Mouse (Mus musculus): Measurements from ENCODE around the gene Gzmc.
A peak's percentile ranks its signal among the peaks of the same experiment; 100 is the strongest.
"Not testable (repeated sequence)": the region's sequence is repeated elsewhere in the genome, so short reads cannot be mapped to it uniquely, and the experiment has no call there.

Gzmc gene

DNA sequence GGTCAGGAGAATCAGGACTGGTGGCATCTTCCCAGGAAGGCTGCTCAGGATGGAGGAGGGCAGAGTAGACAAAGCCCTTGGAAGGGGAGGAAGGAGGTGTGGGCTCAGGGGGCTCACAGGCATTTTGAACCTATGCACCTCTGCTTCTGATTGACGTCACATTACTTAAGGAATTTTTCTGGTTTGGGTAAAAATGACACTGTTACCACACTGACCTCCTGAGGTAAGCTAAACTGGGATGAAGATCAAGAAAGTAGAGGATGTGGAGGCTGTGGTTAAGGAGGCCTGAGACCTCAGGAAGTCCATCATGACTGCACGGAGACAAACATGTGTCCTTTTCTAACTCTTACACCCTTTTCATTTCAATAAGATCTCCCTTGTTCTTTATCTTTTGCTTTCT, at the start of gene Gzmc:
Gene Gzmc (minus strand): TSS at position 101 of the 400 bp plus-strand sequence.
- DNase-seq (ENCODE audit: low spot score in 2 of 2) = no peak

- DNase-seq (ENCODE audit: low spot score in 2 of 2) = no peak
Observed at GRCm38 (mm10) chr14:56283816-56284215, 49.4 kb upstream of the Gzmc start.

DNA sequence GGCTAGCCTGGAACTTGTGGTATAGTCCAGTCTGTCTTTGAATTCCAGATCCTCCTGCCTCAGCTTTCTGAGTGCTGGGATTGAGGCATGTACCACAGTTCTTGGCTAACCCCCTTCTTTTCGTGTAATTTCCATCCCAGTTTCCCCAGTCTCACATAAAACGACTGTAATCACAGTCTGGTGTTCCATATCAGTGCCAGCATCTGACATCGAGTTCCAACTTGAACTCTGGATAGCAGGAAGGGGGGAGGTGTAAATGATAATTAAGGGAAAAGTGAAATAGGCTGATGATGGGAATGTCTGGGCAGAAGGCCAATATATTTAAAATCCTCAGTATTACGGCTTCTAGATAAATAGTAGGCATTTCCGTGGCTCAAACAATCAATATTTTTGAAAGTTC, 46.6 kb upstream of the Gzmc start:
- no peak for DNase-seq (ENCODE audit: low spot score in 2 of 2)

DNA sequence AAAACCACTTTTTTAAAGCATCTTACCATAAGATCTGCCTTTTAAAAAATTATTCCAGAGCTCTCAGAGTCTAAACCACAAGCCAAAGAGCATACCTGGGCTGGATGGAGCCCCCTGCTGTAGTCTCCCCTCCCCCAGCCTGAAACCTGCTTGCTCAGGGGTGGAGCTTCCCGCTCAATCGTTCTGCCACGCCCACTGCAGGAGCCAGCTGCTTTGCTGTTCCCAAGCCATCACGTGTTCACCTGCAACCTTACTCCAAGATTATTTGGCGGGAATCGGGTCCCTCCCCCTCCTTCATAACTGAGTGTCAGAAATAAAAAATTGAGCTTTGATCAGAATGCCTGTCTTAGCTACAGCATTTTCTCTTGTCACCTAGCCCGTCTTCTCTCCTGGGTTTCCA, 44.2 kb upstream of the Gzmc start:
- not testable (repeated sequence) for DNase-seq (ENCODE audit: low spot score in 2 of 2)

DNA sequence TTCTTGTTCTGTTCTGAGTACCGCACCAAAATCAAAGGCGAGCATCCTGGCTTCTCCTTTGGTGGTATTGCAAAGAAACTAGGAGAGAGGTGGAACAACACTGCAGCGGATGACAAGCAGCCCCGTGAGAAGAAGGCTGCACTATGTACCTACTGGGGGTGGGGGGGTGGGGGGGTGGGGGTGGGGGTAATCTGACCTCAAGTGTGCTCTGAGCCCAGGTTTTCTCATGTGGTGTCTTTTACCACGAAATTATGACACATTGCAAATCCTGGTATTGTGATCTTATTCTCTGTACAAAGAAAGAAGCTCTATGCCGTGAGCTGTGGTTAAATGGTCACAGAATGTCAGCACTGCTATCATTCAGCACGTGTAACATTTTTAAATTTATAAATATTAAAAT, 41.6 kb upstream of the Gzmc start:
- not testable (repeated sequence) for DNase-seq (ENCODE audit: low spot score in 2 of 2)

- DNase-seq (ENCODE audit: low spot score in 2 of 2) = no peak
Observed at GRCm38 (mm10) chr14:56266109-56266508, 31.7 kb upstream of the Gzmc start.

GRCm38 (mm10) chr14:56262153-56262552, 27.7 kb upstream of the Gzmc start, which contains the start of gene Gzmb:
Gene Gzmb, minus strand, starts transcription at chr14:56262260.
- no peak for DNase-seq (ENCODE audit: low spot score in 2 of 2)

DNA sequence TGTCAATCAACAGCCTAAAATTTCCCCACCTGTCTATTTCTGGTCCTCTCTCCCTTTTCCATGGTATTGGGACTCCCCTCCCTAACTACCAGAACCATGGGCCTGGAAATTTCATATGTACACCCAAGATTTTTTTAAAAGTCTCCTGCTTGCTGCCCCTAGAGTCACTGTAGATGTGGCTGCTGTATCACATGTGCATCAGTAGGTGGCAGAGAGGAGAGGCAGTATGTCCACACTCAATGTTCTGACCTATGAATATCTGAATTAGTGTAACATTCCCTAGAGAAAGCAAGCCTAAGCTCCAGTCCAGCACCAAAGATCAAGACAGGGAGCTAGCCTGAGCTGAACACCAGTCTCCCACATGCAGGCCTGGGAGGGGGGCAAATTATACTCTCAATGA, 6.0 kb upstream of the Gzmc start:
- no peak for DNase-seq (ENCODE audit: low spot score in 2 of 2)

DNA sequence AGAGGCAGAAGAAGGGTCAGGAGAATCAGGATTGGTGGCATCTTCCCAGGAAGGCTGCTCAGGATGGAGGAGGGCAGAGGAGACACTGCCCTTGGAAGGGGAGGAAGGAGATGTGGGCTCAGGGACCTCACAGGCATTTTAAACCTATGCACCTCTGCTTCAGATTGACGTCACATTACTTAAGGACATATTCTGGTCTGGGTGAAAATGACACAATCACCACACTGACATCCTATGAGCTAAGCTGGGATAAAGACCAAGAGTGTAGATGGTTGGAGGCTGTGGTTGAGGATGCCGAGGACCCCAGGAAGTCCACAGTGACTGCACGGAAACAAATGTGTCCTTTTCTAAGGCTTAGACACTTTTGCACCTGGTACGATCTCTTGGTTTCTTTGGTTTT, 23.1 kb downstream of the Gzmc start, which contains the start of gene Gzmf:
Gene Gzmf (minus strand): TSS at position 101 of the 400 bp plus-strand sequence.
- no peak for DNase-seq (ENCODE audit: low spot score in 2 of 2)

DNA sequence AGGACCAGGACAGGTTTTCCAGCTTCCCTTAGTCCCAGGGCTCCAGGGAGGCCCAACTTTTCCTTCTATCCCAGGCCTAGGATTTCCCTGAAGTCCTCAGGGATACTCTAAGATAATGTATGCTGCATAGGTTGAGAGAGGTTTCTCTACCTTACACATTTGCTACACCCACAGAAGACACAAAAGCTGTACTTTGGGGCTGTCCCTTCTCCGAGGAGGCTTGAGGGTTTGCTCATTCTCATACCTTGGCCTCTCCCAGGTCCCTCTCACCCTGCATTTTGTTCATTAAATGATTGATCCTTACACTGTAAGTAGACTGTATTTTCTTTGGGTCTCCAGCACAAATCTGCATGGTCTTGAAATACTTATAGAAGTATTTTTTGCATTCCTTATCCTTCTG, 28.8 kb downstream of the Gzmc start:
- DNase-seq (ENCODE audit: low spot score in 2 of 2) = no peak

DNA sequence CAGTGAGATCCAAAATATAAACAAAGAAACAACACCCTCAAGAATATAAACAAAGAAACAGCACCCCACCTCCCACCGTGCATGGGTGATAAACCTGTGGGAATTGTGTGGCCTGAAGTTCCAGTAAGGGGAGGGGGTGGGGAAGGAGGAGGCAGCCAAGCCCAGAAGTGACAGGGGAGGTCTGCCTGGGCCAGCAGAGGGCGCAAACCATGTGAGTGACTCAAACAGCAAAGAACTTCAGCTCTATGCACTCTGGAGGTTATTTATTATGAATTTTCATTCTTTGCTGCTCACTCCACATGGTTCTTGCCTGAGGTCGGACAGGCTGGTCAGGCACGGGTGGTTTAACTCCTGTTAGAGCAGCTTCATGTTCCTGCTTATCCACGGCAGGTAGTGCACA, 29.4 kb downstream of the Gzmc start:
- not testable (repeated sequence) for DNase-seq (ENCODE audit: low spot score in 2 of 2)

DNA sequence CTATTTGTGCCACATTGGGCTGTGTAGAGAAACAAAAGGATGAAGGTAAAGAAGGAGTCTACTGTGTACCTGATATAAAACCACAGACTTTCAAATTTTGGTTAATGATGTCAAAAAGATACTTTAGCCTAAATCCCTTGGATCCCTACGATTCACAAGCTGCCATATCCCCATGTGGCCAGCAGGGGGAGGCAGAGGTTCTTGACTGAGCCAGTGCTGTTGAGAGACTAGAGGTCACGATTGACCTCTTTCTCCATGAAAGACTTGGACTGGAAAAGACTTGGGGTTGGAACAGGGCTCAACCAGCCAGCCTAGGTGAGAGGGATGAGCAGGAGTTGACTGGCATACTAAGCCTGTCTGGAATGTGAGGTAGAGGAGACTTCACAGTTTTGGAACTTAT, 30.5 kb downstream of the Gzmc start:
- DNase-seq (ENCODE audit: low spot score in 2 of 2) = peak; percentile 55 to 61

GRCm38 (mm10) chr14:56186946-56187345, 47.5 kb downstream of the Gzmc start:
- no peak for DNase-seq (ENCODE audit: low spot score in 2 of 2)

DNA sequence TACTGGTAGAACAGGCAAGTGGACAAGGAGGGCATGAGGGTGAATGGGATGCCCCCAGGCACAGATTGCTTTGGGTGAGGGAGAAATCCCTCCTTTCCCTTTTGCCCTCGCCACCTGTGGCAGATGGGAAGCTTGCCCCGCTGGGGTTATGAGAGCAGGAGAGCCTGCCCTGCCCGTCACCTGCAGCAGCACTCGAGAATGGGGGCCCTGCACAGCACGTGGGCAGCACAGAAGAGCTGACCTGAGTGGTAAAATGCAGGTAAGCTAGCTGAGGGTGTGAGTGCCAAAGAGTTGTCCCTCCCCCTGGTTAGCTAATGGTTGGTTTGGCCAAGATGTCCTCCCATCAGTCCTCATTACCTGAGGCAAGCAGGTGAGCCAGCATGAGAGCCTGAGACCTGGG, 47.9 kb downstream of the Gzmc start:
- no peak for DNase-seq (ENCODE audit: low spot score in 2 of 2)
